Mouse (Mus musculus) kidney, postnatal 10 days (tissue): Measurements from ENCODE around the gene Best2.

Experiments
- DNase-seq: peaks from one replicate; pipeline ENCODE4 v3.0.0; 2021; ENCODE audit warnings: mixed read lengths

The Best2 gene

GRCm38 (mm10) chr8:84981644-84982498 is 32.5 kb downstream of the Best2 start:
- DNase-seq, result peak; percentile 70

- peak; percentile 96 for DNase-seq
Measured at GRCm38 (mm10) chr8:84980622-84981358, 33.5 kb downstream of the Best2 start.

- DNase-seq, result peak; percentile 96
Measured at GRCm38 (mm10) chr8:84979599-84980421, 34.5 kb downstream of the Best2 start.

GRCm38 (mm10) chr8:84978248-84978940 is 35.9 kb downstream of the Best2 start, which contains the start of gene Junb:
Junb (minus strand) TSS chr8:84978718.
- peak; percentile 96 for DNase-seq

- DNase-seq, result peak; percentile 82
Measured at GRCm38 (mm10) chr8:84977435-84978247, 36.7 kb downstream of the Best2 start.

GRCm38 (mm10) chr8:84976763-84977434 is 37.4 kb downstream of the Best2 start:
- DNase-seq, result no peak

- DNase-seq, result peak; percentile 97
Measured at GRCm38 (mm10) chr8:84976031-84976762, 38.1 kb downstream of the Best2 start.

GRCm38 (mm10) chr8:84975434-84975833 is 38.9 kb downstream of the Best2 start:
- peak; percentile 80 for DNase-seq

GRCm38 (mm10) chr8:84974543-84975142 is 39.7 kb downstream of the Best2 start:
- DNase-seq, result no peak

GRCm38 (mm10) chr8:84973803-84974542 is 40.4 kb downstream of the Best2 start:
- DNase-seq, result peak; percentile 67

- DNase-seq, result no peak
Measured at GRCm38 (mm10) chr8:84973079-84973478, 41.3 kb downstream of the Best2 start.

GRCm38 (mm10) chr8:84970913-84971312 is 43.4 kb downstream of the Best2 start:
- DNase-seq, result no peak

GRCm38 (mm10) chr8:84970135-84970790 is 44.1 kb downstream of the Best2 start:
- peak; percentile 48 for DNase-seq

- DNase-seq, result peak; percentile 90
Measured at GRCm38 (mm10) chr8:84969241-84970134, 44.8 kb downstream of the Best2 start, which contains the start of the genes Gm49661, Prdx2 and Rnaseh2a. Gm49661 (minus strand) TSS chr8:84969433. Prdx2 (plus strand) TSS chr8:84969587. Rnaseh2a (minus strand) TSS chr8:84969767.

GRCm38 (mm10) chr8:84968650-84969049 is 45.7 kb downstream of the Best2 start:
- no peak for DNase-seq

GRCm38 (mm10) chr8:84967532-84968304 is 46.6 kb downstream of the Best2 start:
- DNase-seq, result no peak
